Mouse (Mus musculus) hindbrain, embryonic 13.5 days (tissue): ENCODE results near the gene Wdr49. TPM values are rescaled to one million over a fixed set of nuclear protein-coding genes. Genes with fewer than 3 reads are reported as not detected.

Experiments
- ATAC-seq: fragments of 200-750 bp; cut with Nextera tagmentation; 2 replicates; pipeline ENCODE4 v1.8.0; 2017; ENCODE audit warnings: moderate TSS enrichment; ENCODE audit not compliant: low FRiP score
- H3K27ac ChIP-seq: fragments of 300-500 bp; sonication (generic); 2 replicates; pipeline ENCODE4 v1.5.1; 2015; ENCODE audit warnings: inconsistent platforms, mild to moderate bottlenecking, moderate library complexity
- H3K27me3 ChIP-seq: fragments of 300-500 bp; sonication (generic); 2 replicates; pipeline ENCODE4 v1.6.1; 2015; ENCODE audit warnings: mild to moderate bottlenecking, inconsistent platforms
- H3K36me3 ChIP-seq: fragments of 300-500 bp; sonication (generic); 2 replicates; pipeline ENCODE4 v1.6.1; 2015; ENCODE audit warnings: mild to moderate bottlenecking, inconsistent platforms
- H3K4me1 ChIP-seq: fragments of 300-500 bp; sonication (generic); replicated peaks from 2 replicates; pipeline ENCODE4 v1.6.1; 2015; ENCODE audit warnings: inconsistent platforms
- H3K4me2 ChIP-seq: fragments of 300-500 bp; sonication (generic); 2 replicates; pipeline ENCODE4 v1.6.1; 2015; ENCODE audit warnings: inconsistent platforms, mild to moderate bottlenecking, moderate library complexity
- H3K4me3 ChIP-seq: fragments of 300-500 bp; sonication (generic); 2 replicates; pipeline ENCODE4 v1.5.1; 2015; ENCODE audit warnings: mild to moderate bottlenecking, inconsistent platforms
- H3K9ac ChIP-seq: fragments of 300-500 bp; sonication (generic); 2 replicates; pipeline ENCODE4 v1.6.1; 2015; ENCODE audit warnings: mild to moderate bottlenecking, inconsistent platforms
- H3K9me3 ChIP-seq: fragments of 300-500 bp; sonication (generic); 2 replicates; pipeline ENCODE4 v1.6.1; 2016; ENCODE audit warnings: inconsistent platforms
- WGBS: fragments of 180-500 bp; shearing (Covaris S2); methylation state at CpG from one replicate; pipeline ENCODE4 v1.1.7; 2015; 5-methylcytosine and 5-hydroxymethylcytosine counted together
- polyA plus RNA-seq: library from polyadenylated mRNA; unstranded; fragments of >200 nt; fragmentation: Nextera tagmentation; extraction: Ambion mirVana; gene quantifications from 2 replicates; pipeline ENCODE4 v1.2.1, GENCODE M21; 2015

Gene Wdr49
- polyA plus RNA-seq, result 0.12 TPM in 1 of 2 replicates, not detected in the other

GRCm38 (mm10) chr3:75482056-75482455, at the start of gene Wdr49:
Gene Wdr49, minus strand, starts transcription at chr3:75482156.
- H3K27me3 ChIP-seq, result no peaks in the 10 kb centered on the region
- no peak within 1 kb of the TSS for H3K4me2 ChIP-seq
- no peak within 1 kb of the TSS for H3K9ac ChIP-seq
- no peaks in the 10 kb centered on the region for H3K9me3 ChIP-seq
- H3K4me3 ChIP-seq, result no peak within 1 kb of the TSS
- H3K4me1 ChIP-seq, result no peaks in the 10 kb centered on the region
- ATAC-seq, result no peak
- WGBS, result 40% methylated on average over 2 of the region's 2 CpGs
- H3K27ac ChIP-seq, result no peak within 1 kb of the TSS
- no peaks in the 10 kb centered on the region for H3K36me3 ChIP-seq

DNA sequence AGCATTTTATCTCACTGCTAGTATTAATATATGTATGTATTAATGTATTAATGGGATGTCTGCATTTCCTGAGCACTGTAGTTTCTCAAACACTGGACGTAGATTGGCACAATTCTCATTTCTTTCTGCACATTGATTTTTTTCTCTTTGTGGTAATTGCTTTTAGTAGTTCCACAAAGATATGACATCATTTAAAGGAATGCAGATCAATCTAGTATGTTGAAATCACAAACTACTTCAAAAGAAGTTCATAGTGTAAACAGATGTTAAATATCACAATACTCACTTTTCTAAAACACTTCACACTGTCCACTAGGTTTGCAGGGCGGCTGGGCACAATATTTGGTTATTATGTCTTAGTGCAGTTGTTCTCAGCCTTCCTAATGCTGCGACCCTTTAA, 49.1 kb upstream of the Wdr49 start:
- Histone ChIP-seq H3K4me1 (no peaks in the 10 kb centered on the region), H3K27ac (no peak overlapping the region), H3K9ac (no peak overlapping the region), H3K36me3 (peaks cover 11% of the 10 kb centered on the region), H3K9me3 (no peaks in the 10 kb centered on the region), H3K4me2 (no peak overlapping the region), H3K27me3 (no peaks in the 10 kb centered on the region), H3K4me3 (no peak overlapping the region)
- no peak for ATAC-seq
- WGBS, result 96% methylated on average over 3 of the region's 3 CpGs

DNA sequence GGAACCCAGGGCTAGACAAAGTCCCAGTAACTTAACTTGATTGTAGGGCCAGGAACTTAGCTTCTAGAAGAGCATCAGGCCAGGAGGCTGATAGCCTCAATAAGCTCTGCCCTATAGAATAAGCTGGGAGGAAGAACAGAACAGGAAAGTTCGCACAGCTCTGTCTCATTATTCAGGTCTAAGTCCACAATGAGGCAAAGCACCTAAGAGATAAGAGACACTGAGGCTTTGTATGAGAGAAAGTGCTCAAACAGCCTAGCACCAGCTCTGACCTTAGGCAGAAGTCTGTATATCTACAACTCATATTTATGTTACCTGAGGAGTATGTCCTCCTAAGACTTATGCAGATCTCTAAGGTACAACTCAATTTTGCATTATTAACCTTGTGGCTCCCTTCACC, 40.6 kb upstream of the Wdr49 start:
- H3K36me3 ChIP-seq, result peaks cover 34% of the 10 kb centered on the region
- no peak overlapping the region for H3K4me2 ChIP-seq
- no peak for ATAC-seq
- no peak overlapping the region for H3K9ac ChIP-seq
- H3K9me3 ChIP-seq, result no peaks in the 10 kb centered on the region
- H3K27me3 ChIP-seq, result no peaks in the 10 kb centered on the region
- peaks cover 5% of the 10 kb centered on the region for H3K4me1 ChIP-seq
- H3K4me3 ChIP-seq, result no peak overlapping the region
- H3K27ac ChIP-seq, result no peak overlapping the region
- 92% methylated on average over 1 of the region's 1 CpGs for WGBS

GRCm38 (mm10) chr3:75521314-75521713, 39.4 kb upstream of the Wdr49 start:
- H3K9me3 ChIP-seq, result no peaks in the 10 kb centered on the region
- peaks cover 5% of the 10 kb centered on the region for H3K4me1 ChIP-seq
- WGBS, result 69% methylated on average over 2 of the region's 2 CpGs
- H3K36me3 ChIP-seq, result peaks cover 25% of the 10 kb centered on the region
- no peak overlapping the region for H3K4me2 ChIP-seq
- no peak overlapping the region for H3K4me3 ChIP-seq
- H3K27ac ChIP-seq, result no peak overlapping the region
- no peaks in the 10 kb centered on the region for H3K27me3 ChIP-seq
- H3K9ac ChIP-seq, result no peak overlapping the region
- ATAC-seq, result no peak

- Histone ChIP-seq H3K4me2 (no peak overlapping the region), H3K27ac (no peak overlapping the region), H3K4me1 (peaks cover 5% of the 10 kb centered on the region), H3K9ac (no peak overlapping the region), H3K4me3 (no peak overlapping the region), H3K27me3 (no peaks in the 10 kb centered on the region), H3K9me3 (no peaks in the 10 kb centered on the region), H3K36me3 (peaks cover 25% of the 10 kb centered on the region)
- WGBS, result 83% methylated on average over 7 of the region's 7 CpGs
- ATAC-seq, result no peak
Measured at GRCm38 (mm10) chr3:75517631-75518250, 35.8 kb upstream of the Wdr49 start.

GRCm38 (mm10) chr3:75498961-75499960, 17.3 kb upstream of the Wdr49 start:
- 87% methylated on average over 7 of the region's 7 CpGs for WGBS
- no peak overlapping the region for H3K4me2 ChIP-seq
- no peak overlapping the region for H3K27ac ChIP-seq
- no peaks in the 10 kb centered on the region for H3K36me3 ChIP-seq
- no peaks in the 10 kb centered on the region for H3K9me3 ChIP-seq
- ATAC-seq, result no peak
- H3K4me3 ChIP-seq, result no peak overlapping the region
- no peaks in the 10 kb centered on the region for H3K27me3 ChIP-seq
- H3K9ac ChIP-seq, result no peak overlapping the region
- H3K4me1 ChIP-seq, result no peaks in the 10 kb centered on the region

DNA sequence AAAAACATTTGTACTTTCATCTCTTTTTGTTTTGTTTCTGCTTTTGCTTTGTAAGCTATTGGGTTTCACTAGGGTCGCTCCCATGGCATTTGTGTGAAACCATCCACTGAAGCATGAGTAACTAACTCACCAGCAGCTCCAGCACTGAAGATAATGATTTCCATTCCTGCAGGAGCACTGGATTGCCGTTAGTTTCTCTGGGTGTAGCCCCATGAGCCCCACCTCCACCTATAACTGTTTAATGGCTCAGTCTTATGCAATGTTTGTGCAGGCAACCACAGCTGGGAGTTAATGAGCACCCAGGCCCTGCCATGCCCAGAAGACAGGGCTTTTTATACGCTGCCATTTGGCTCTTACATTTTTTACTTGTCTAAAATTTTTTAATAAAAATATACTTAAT, 11.0 kb upstream of the Wdr49 start:
- no peak overlapping the region for H3K27ac ChIP-seq
- H3K9ac ChIP-seq, result no peak overlapping the region
- H3K4me2 ChIP-seq, result no peak overlapping the region
- H3K4me1 ChIP-seq, result no peaks in the 10 kb centered on the region
- ATAC-seq, result no peak
- H3K27me3 ChIP-seq, result no peaks in the 10 kb centered on the region
- no peaks in the 10 kb centered on the region for H3K9me3 ChIP-seq
- H3K4me3 ChIP-seq, result no peak overlapping the region
- 57% methylated on average over 3 of the region's 3 CpGs for WGBS
- no peaks in the 10 kb centered on the region for H3K36me3 ChIP-seq

- Histone ChIP-seq H3K27me3 (no peaks in the 10 kb centered on the region), H3K9ac (no peak overlapping the region), H3K36me3 (no peaks in the 10 kb centered on the region), H3K9me3 (no peaks in the 10 kb centered on the region), H3K4me1 (no peaks in the 10 kb centered on the region), H3K4me2 (no peak overlapping the region), H3K4me3 (no peak overlapping the region), H3K27ac (no peak overlapping the region)
- no peak for ATAC-seq
- 81% methylated on average over 7 of the region's 7 CpGs for WGBS
Measured at GRCm38 (mm10) chr3:75475106-75475505, 6.8 kb downstream of the Wdr49 start.

- no peaks in the 10 kb centered on the region for H3K9me3 ChIP-seq
- H3K27ac ChIP-seq, result no peak overlapping the region
- 89% methylated on average over 7 of the region's 7 CpGs for WGBS
- H3K27me3 ChIP-seq, result no peaks in the 10 kb centered on the region
- H3K4me2 ChIP-seq, result no peak overlapping the region
- H3K36me3 ChIP-seq, result no peaks in the 10 kb centered on the region
- ATAC-seq, result no peak
- no peaks in the 10 kb centered on the region for H3K4me1 ChIP-seq
- H3K4me3 ChIP-seq, result no peak overlapping the region
- H3K9ac ChIP-seq, result no peak overlapping the region
Measured at GRCm38 (mm10) chr3:75474657-75475056, 7.3 kb downstream of the Wdr49 start.

DNA sequence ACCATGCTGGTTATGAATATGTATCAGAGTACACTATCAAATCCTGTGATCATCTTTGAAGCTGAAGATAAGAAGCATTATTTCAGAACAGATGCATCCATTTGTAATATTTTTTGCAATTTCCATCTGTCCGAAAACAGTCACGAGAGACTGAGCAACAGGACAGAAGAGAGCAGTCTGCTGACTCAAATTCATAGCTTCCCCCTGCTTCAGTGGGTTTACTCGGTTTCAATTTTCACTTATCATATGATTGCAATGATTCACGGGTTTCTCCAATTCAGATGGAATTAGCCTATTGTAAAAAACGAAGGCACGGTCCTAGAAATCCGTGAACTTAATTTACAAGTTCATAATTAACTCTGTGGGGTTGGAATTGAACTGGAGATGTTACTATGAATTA, 13.8 kb downstream of the Wdr49 start:
- Histone ChIP-seq H3K9me3 (no peaks in the 10 kb centered on the region), H3K9ac (no peak overlapping the region), H3K4me1 (no peaks in the 10 kb centered on the region), H3K4me2 (no peak overlapping the region), H3K4me3 (no peak overlapping the region), H3K36me3 (no peaks in the 10 kb centered on the region), H3K27me3 (no peaks in the 10 kb centered on the region), H3K27ac (no peak overlapping the region)
- ATAC-seq, result no peak
- WGBS, result 88% methylated on average over 7 of the region's 7 CpGs

DNA sequence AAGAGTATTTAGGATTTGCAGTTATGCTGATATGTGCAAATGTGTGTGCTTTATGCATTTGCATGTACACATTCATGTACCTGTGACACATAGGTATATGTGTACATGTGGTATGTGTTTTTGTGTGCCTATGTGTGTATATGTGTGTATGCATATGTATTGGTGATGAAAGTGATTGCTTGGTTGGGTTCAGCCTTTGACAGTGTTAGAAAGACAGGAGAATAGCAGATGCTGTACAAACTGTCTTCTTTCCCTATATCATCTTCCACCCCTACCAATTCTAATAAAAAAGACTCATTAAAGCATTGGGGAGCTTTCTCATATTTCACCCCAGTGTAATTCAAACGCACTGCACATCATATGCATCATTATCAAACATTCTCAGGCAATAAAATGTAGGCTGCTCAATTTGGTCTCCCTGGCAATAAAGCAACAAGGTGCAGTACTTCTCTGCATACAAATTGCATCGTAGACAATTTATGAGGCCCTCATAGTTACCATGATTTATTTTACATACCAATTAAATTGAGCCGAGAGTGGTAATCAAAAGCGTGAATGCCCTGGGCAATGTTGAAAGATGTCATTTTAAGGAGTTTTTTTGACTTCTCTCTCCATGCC, 51.3 kb downstream of the Wdr49 start:
- Histone ChIP-seq H3K4me3 (no peak overlapping the region), H3K4me2 (no peak overlapping the region), H3K9me3 (no peaks in the 10 kb centered on the region), H3K27ac (no peak overlapping the region), H3K9ac (no peak overlapping the region), H3K4me1 (no peaks in the 10 kb centered on the region), H3K36me3 (no peaks in the 10 kb centered on the region), H3K27me3 (no peaks in the 10 kb centered on the region)
- WGBS, result 64% methylated on average over 4 of the region's 4 CpGs
- peak; percentile 74 for ATAC-seq

DNA sequence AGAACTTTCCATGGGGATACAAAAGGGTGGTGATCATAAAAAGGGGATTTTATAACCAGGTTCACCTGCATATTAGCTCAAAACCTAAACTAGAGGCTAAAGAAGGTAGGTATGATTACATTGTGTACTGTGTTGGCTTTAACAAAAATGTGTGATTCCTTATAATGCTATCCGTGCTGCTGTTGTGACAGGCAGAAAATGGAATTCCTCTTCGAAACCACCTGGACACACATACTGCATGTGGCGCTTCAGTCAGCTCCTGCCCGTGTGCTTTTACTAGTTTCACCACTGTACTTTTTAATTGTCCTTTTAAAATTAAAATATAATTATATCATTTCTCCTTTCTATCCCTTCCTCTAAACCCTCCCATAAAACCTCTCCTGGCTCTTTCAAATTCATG, 86.0 kb downstream of the Wdr49 start:
- no peaks in the 10 kb centered on the region for H3K9me3 ChIP-seq
- no peak overlapping the region for H3K4me2 ChIP-seq
- H3K9ac ChIP-seq, result no peak overlapping the region
- ATAC-seq, result peak; percentile 18; the same call in 1 of the 2 replicates
- no peak overlapping the region for H3K4me3 ChIP-seq
- peak overlapping the region; percentile 68 for H3K27ac ChIP-seq
- H3K36me3 ChIP-seq, result no peaks in the 10 kb centered on the region
- H3K27me3 ChIP-seq, result no peaks in the 10 kb centered on the region
- WGBS, result 90% methylated on average over 4 of the region's 4 CpGs
- H3K4me1 ChIP-seq, result peaks cover 16% of the 10 kb centered on the region
